Mouse (Mus musculus): Measurements from ENCODE around the gene Auts2.

The Auts2 gene

GRCm38 (mm10) chr5:131906313-131906712 lies 636.8 kb downstream of the Auts2 start:
- no peak for DNase-seq (ENCODE audit: low spot score)

- no peak for DNase-seq (ENCODE audit: low spot score)
These were observed 638.7 kb downstream of the Auts2 start for GRCm38 (mm10) chr5:131904478-131904877.

GRCm38 (mm10) chr5:131898048-131898638 lies 645.0 kb downstream of the Auts2 start:
- peak; percentile 22 for DNase-seq (ENCODE audit: low spot score)

- peak; percentile 5 for DNase-seq (ENCODE audit: low spot score)
These were observed 656.5 kb downstream of the Auts2 start for GRCm38 (mm10) chr5:131886636-131887035.

- DNase-seq (ENCODE audit: low spot score), result no peak
These were observed 666.6 kb downstream of the Auts2 start for GRCm38 (mm10) chr5:131876569-131876968.

GRCm38 (mm10) chr5:131875976-131876375 lies 667.2 kb downstream of the Auts2 start:
- no peak for DNase-seq (ENCODE audit: low spot score)

GRCm38 (mm10) chr5:131873116-131873515 lies 670.0 kb downstream of the Auts2 start:
- DNase-seq (ENCODE audit: low spot score), result no peak

GRCm38 (mm10) chr5:131869711-131870499 lies 673.2 kb downstream of the Auts2 start:
- no peak for DNase-seq (ENCODE audit: low spot score)

- no peak for DNase-seq (ENCODE audit: low spot score)
These were observed 677.9 kb downstream of the Auts2 start for GRCm38 (mm10) chr5:131865200-131865599.

GRCm38 (mm10) chr5:131857976-131858375 lies 685.2 kb downstream of the Auts2 start:
- DNase-seq (ENCODE audit: low spot score), result no peak

- DNase-seq (ENCODE audit: low spot score), result peak; percentile 5
These were observed 687.8 kb downstream of the Auts2 start for GRCm38 (mm10) chr5:131855358-131855757.

GRCm38 (mm10) chr5:131851597-131852453 lies 691.3 kb downstream of the Auts2 start:
- DNase-seq (ENCODE audit: low spot score), result no peak

GRCm38 (mm10) chr5:131850632-131851335 lies 692.4 kb downstream of the Auts2 start:
- no peak for DNase-seq (ENCODE audit: low spot score)

- no peak for DNase-seq (ENCODE audit: low spot score)
These were observed 693.5 kb downstream of the Auts2 start for GRCm38 (mm10) chr5:131849644-131850043.

GRCm38 (mm10) chr5:131844519-131844800 lies 698.7 kb downstream of the Auts2 start:
- no peak for DNase-seq (ENCODE audit: low spot score)

GRCm38 (mm10) chr5:131843766-131844518 lies 699.2 kb downstream of the Auts2 start:
- no peak for DNase-seq (ENCODE audit: low spot score)

- DNase-seq (ENCODE audit: low spot score), result no peak
These were observed 703.4 kb downstream of the Auts2 start for GRCm38 (mm10) chr5:131839657-131840315.

GRCm38 (mm10) chr5:131839023-131839422 lies 704.1 kb downstream of the Auts2 start:
- DNase-seq (ENCODE audit: low spot score), result no peak

GRCm38 (mm10) chr5:131838064-131838463 lies 705.1 kb downstream of the Auts2 start:
- no peak for DNase-seq (ENCODE audit: low spot score)

- DNase-seq (ENCODE audit: low spot score), result no peak
These were observed 707.0 kb downstream of the Auts2 start for GRCm38 (mm10) chr5:131836014-131836735.

All from urinary bladder, postnatal 14 days (tissue).